Mouse (Mus musculus): Measurements from ENCODE around the gene Ms4a18. TPM values are rescaled to one million over a fixed set of nuclear protein-coding genes. Genes with fewer than 3 reads are reported as not detected.
"Not testable (repeated sequence)": the region's sequence is repeated elsewhere in the genome, so short reads cannot be mapped to it uniquely, and the experiment has no call there.

Ms4a18 gene
- 1.6 TPM in 1 of 2 replicates, not detected in the other for polyA plus RNA-seq (2015; fragmentation: Nextera tagmentation; extraction: Ambion mirVana)

- no peaks in the 10 kb centered on the region for H3K27me3 ChIP-seq (replicated peaks)
- H3K36me3 ChIP-seq = no peaks in the 10 kb centered on the region
- no peak within 1 kb of the TSS for H3K4me2 ChIP-seq
- 86% methylated on average over 3 of the region's 3 CpGs for whole genome bisulfite sequencing
- no peak within 1 kb of the TSS for H3K9ac ChIP-seq (replicated peaks)
- H3K9me3 ChIP-seq (replicated peaks) = no peaks in the 10 kb centered on the region
- no peak within 1 kb of the TSS for H3K4me3 ChIP-seq (replicated peaks)
- H3K4me1 ChIP-seq = no peaks in the 10 kb centered on the region
- ATAC-seq (ENCODE audit: low FRiP score) = no peak
- no peak within 1 kb of the TSS for H3K27ac ChIP-seq (replicated peaks)
These were observed at the start of gene Ms4a18 for GRCm38 (mm10) chr19:11017891-11018290. TSS of gene Ms4a18 (minus strand) at chr19:11018031.

GRCm38 (mm10) chr19:11065202-11065875, 47.5 kb upstream of the Ms4a18 start:
- Histone ChIP-seq H3K4me3 (replicated peaks) (no peak overlapping the region), H3K36me3 (no peaks in the 10 kb centered on the region), H3K9me3 (replicated peaks) (no peaks in the 10 kb centered on the region), H3K9ac (replicated peaks) (no peak overlapping the region), H3K27me3 (replicated peaks) (no peaks in the 10 kb centered on the region), H3K27ac (replicated peaks) (no peak overlapping the region), H3K4me2 (no peak overlapping the region), H3K4me1 (no peaks in the 10 kb centered on the region)
- no peak for ATAC-seq (ENCODE audit: low FRiP score)
- 87% methylated on average over 2 of the region's 2 CpGs for WGBS

- Histone ChIP-seq H3K27me3 (replicated peaks) (no peaks in the 10 kb centered on the region), H3K9me3 (replicated peaks) (no peaks in the 10 kb centered on the region), H3K9ac (replicated peaks) (no peak overlapping the region), H3K27ac (replicated peaks) (no peak overlapping the region), H3K4me3 (replicated peaks) (no peak overlapping the region), H3K36me3 (no peaks in the 10 kb centered on the region), H3K4me1 (no peaks in the 10 kb centered on the region), H3K4me2 (no peak overlapping the region)
- no peak for ATAC-seq (ENCODE audit: low FRiP score)
- 87% methylated on average over 1 of the region's 1 CpGs for WGBS
These were observed 43.1 kb upstream of the Ms4a18 start for GRCm38 (mm10) chr19:11060900-11061299.

GRCm38 (mm10) chr19:11059967-11060366, 42.1 kb upstream of the Ms4a18 start:
- H3K27ac ChIP-seq (replicated peaks) = no peak overlapping the region
- no peak overlapping the region for H3K9ac ChIP-seq (replicated peaks)
- H3K27me3 ChIP-seq (replicated peaks) = no peaks in the 10 kb centered on the region
- H3K4me2 ChIP-seq = no peak overlapping the region
- H3K4me3 ChIP-seq (replicated peaks) = no peak overlapping the region
- no peaks in the 10 kb centered on the region for H3K9me3 ChIP-seq (replicated peaks)
- no peaks in the 10 kb centered on the region for H3K36me3 ChIP-seq
- no peaks in the 10 kb centered on the region for H3K4me1 ChIP-seq
- ATAC-seq (ENCODE audit: low FRiP score) = no peak

- H3K27me3 ChIP-seq (replicated peaks); H3K4me2 ChIP-seq; H3K27ac ChIP-seq (replicated peaks); H3K4me1 ChIP-seq; H3K36me3 ChIP-seq; H3K4me3 ChIP-seq (replicated peaks); ATAC-seq (ENCODE audit: low FRiP score); H3K9ac ChIP-seq (replicated peaks); H3K9me3 ChIP-seq (replicated peaks): not testable (repeated sequence)
- 100% methylated on average over 1 of the region's 1 CpGs for WGBS
These were observed 37.9 kb upstream of the Ms4a18 start for GRCm38 (mm10) chr19:11055700-11056099.

- Histone ChIP-seq H3K9me3 (replicated peaks) (no peaks in the 10 kb centered on the region), H3K27ac (replicated peaks) (no peak overlapping the region), H3K27me3 (replicated peaks) (no peaks in the 10 kb centered on the region), H3K4me2 (no peak overlapping the region), H3K36me3 (no peaks in the 10 kb centered on the region), H3K4me3 (replicated peaks) (no peak overlapping the region), H3K4me1 (no peaks in the 10 kb centered on the region), H3K9ac (replicated peaks) (no peak overlapping the region)
- no peak for ATAC-seq (ENCODE audit: low FRiP score)
- WGBS = 72% methylated on average over 3 of the region's 3 CpGs
These were observed 35.4 kb upstream of the Ms4a18 start for GRCm38 (mm10) chr19:11053277-11053676.

GRCm38 (mm10) chr19:11052877-11053276, 35.0 kb upstream of the Ms4a18 start:
- Histone ChIP-seq H3K4me2 (no peak overlapping the region), H3K4me1 (no peaks in the 10 kb centered on the region), H3K9ac (replicated peaks) (no peak overlapping the region), H3K36me3 (no peaks in the 10 kb centered on the region), H3K9me3 (replicated peaks) (no peaks in the 10 kb centered on the region), H3K27me3 (replicated peaks) (no peaks in the 10 kb centered on the region), H3K4me3 (replicated peaks) (no peak overlapping the region), H3K27ac (replicated peaks) (no peak overlapping the region)
- 75% methylated on average over 5 of the region's 5 CpGs for WGBS
- no peak for ATAC-seq (ENCODE audit: low FRiP score)

GRCm38 (mm10) chr19:11050286-11050685, 32.5 kb upstream of the Ms4a18 start:
- no peak overlapping the region for H3K4me3 ChIP-seq (replicated peaks)
- no peaks in the 10 kb centered on the region for H3K36me3 ChIP-seq
- peaks cover 2% of the 10 kb centered on the region; the same call in 1 of the 2 replicates for H3K4me1 ChIP-seq
- WGBS = 79% methylated on average over 2 of the region's 2 CpGs
- H3K27me3 ChIP-seq (replicated peaks) = no peaks in the 10 kb centered on the region
- no peaks in the 10 kb centered on the region for H3K9me3 ChIP-seq (replicated peaks)
- no peak overlapping the region for H3K4me2 ChIP-seq
- no peak overlapping the region for H3K9ac ChIP-seq (replicated peaks)
- H3K27ac ChIP-seq (replicated peaks) = no peak overlapping the region
- ATAC-seq (ENCODE audit: low FRiP score) = no peak

- no peaks in the 10 kb centered on the region for H3K27me3 ChIP-seq (replicated peaks)
- H3K4me1 ChIP-seq = peaks cover 9% of the 10 kb centered on the region; the same call in 1 of the 2 replicates
- no peak overlapping the region for H3K27ac ChIP-seq (replicated peaks)
- H3K36me3 ChIP-seq = no peaks in the 10 kb centered on the region
- no peak overlapping the region for H3K9ac ChIP-seq (replicated peaks)
- no peaks in the 10 kb centered on the region for H3K9me3 ChIP-seq (replicated peaks)
- no peak for ATAC-seq (ENCODE audit: low FRiP score)
- no peak overlapping the region for H3K4me2 ChIP-seq
- H3K4me3 ChIP-seq (replicated peaks) = no peak overlapping the region
These were observed 31.6 kb upstream of the Ms4a18 start for GRCm38 (mm10) chr19:11049426-11049825.

GRCm38 (mm10) chr19:11048503-11048902, 30.7 kb upstream of the Ms4a18 start:
- H3K4me2 ChIP-seq = no peak overlapping the region
- H3K9ac ChIP-seq (replicated peaks) = no peak overlapping the region
- no peak for ATAC-seq (ENCODE audit: low FRiP score)
- H3K4me1 ChIP-seq = peaks cover 9% of the 10 kb centered on the region; the same call in 1 of the 2 replicates
- WGBS = 72% methylated on average over 1 of the region's 1 CpGs
- H3K36me3 ChIP-seq = no peaks in the 10 kb centered on the region
- H3K4me3 ChIP-seq (replicated peaks) = no peak overlapping the region
- no peaks in the 10 kb centered on the region for H3K27me3 ChIP-seq (replicated peaks)
- no peak overlapping the region for H3K27ac ChIP-seq (replicated peaks)
- H3K9me3 ChIP-seq (replicated peaks) = no peaks in the 10 kb centered on the region

- Histone ChIP-seq H3K4me1 (peaks cover 9% of the 10 kb centered on the region; the same call in 1 of the 2 replicates), H3K27me3 (replicated peaks) (no peaks in the 10 kb centered on the region), H3K9me3 (replicated peaks) (no peaks in the 10 kb centered on the region), H3K9ac (replicated peaks) (no peak overlapping the region), H3K4me2 (no peak overlapping the region), H3K27ac (replicated peaks) (no peak overlapping the region), H3K4me3 (replicated peaks) (no peak overlapping the region), H3K36me3 (no peaks in the 10 kb centered on the region)
- ATAC-seq (ENCODE audit: low FRiP score) = no peak
- WGBS = 77% methylated on average over 6 of the region's 6 CpGs
These were observed 30.2 kb upstream of the Ms4a18 start for GRCm38 (mm10) chr19:11048009-11048408.

GRCm38 (mm10) chr19:11044996-11045711, 27.3 kb upstream of the Ms4a18 start:
- peak overlapping the region; percentile 20; the same call in 1 of the 2 replicates for H3K9ac ChIP-seq (replicated peaks)
- no peaks in the 10 kb centered on the region for H3K9me3 ChIP-seq (replicated peaks)
- peak; percentile 98 for ATAC-seq (ENCODE audit: low FRiP score)
- peak overlapping the region; percentile 73 for H3K4me2 ChIP-seq
- no peaks in the 10 kb centered on the region for H3K36me3 ChIP-seq
- H3K4me1 ChIP-seq = peaks cover 9% of the 10 kb centered on the region; the same call in 1 of the 2 replicates
- H3K4me3 ChIP-seq (replicated peaks) = peak overlapping the region; percentile 40
- H3K27me3 ChIP-seq (replicated peaks) = no peaks in the 10 kb centered on the region
- 7% methylated on average over 35 of the region's 40 CpGs for WGBS
- no peak overlapping the region for H3K27ac ChIP-seq (replicated peaks)
